Mouse (Mus musculus) ES-E14 (cell line): ENCODE measurements around the gene Gm11172.

ENCODE experiments used
- CHD2 ChIP-seq: IDR thresholded peaks from 2 replicates; pipeline ENCODE4 v1.6.1; 2014; ENCODE audit warnings: mild to moderate bottlenecking, low read depth, low read length, inconsistent platforms
- HCFC1 ChIP-seq: IDR thresholded peaks from 2 replicates; pipeline ENCODE4 v1.6.1; 2012; ENCODE audit warnings: low read length, inconsistent platforms, borderline replicate concordance; ENCODE audit not compliant: insufficient read depth
- MAFK ChIP-seq: IDR thresholded peaks from 2 replicates; pipeline ENCODE4 v1.6.1; 2014; ENCODE audit warnings: mild to moderate bottlenecking, low read depth, low read length, inconsistent platforms; ENCODE audit not compliant: insufficient read depth

GRCm38 (mm10) chr16:10819966-10820365 is 7.3 kb downstream of the Gm11172 start:
- TF ChIP-seq MAFK (no peak), CHD2 (no peak), HCFC1 (no peak)
